Mouse (Mus musculus) liver, adult 2 months (tissue): ENCODE data around the gene Gm8369.

ENCODE experiments used
- CTCF ChIP-seq: fragments of 200-500 bp; IDR thresholded peaks from 2 replicates; pipeline ENCODE4 v1.5.1; 2011; ENCODE audit warnings: low read depth, low read length, control low read depth
- POLR2A ChIP-seq: fragments of 200-500 bp; IDR thresholded peaks from 2 replicates; pipeline ENCODE4 v1.6.1; 2011; ENCODE audit warnings: low read length, control low read depth; ENCODE audit not compliant: insufficient read depth; ENCODE audit errors: extremely low read depth

GRCm38 (mm10) chr19:11536593-11536992, 50.9 kb downstream of the Gm8369 start, which contains the start of gene Ms4a4d:
- TF ChIP-seq CTCF (no peak), POLR2A (no peak)
